Mouse (Mus musculus): ENCODE measurements at regions not wholly inside any gene's neighbourhood (a gene's known extent, or its start where the extent isn't known, plus 50 kb on each side); places are given as distances from the start of the nearest gene placed in this dataset.
A peak's percentile ranks its signal among the peaks of the same experiment; 100 is the strongest.

DNA sequence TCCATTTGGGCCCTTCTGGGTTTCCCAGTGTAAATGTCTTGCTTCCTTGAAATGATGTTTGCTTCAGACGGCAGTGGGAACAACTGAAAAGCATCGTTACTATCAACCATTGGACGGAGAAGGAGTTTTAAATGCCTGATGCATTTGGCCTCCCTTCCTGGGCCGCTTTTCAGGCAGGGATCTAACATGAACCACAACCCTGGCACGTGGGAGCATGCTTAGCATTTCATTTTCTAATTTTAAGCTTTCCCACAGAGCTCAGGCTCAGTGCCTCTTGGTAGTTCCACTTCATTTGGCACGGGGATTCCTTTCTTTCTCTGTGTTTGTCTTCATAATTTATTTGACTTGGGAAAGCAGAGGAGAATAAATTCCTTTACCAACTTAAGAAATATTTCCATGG is 406.6 kb upstream of the Nbea start:
- ATAC-seq (replicated peaks), result no peak
- no peaks in the 10 kb centered on the region for H3K36me3 ChIP-seq
- no peak overlapping the region for H3K4me3 ChIP-seq
- H3K9me3 ChIP-seq, result no peaks in the 10 kb centered on the region
- 65% methylated on average over 6 of the region's 6 CpGs for WGBS
- no peaks in the 10 kb centered on the region for H3K27me3 ChIP-seq
- no peak overlapping the region for H3K27ac ChIP-seq (replicated peaks)
- no peak overlapping the region for H3K9ac ChIP-seq (replicated peaks)
- H3K4me2 ChIP-seq (replicated peaks), result no peak overlapping the region
- no peaks in the 10 kb centered on the region for H3K4me1 ChIP-seq

DNA sequence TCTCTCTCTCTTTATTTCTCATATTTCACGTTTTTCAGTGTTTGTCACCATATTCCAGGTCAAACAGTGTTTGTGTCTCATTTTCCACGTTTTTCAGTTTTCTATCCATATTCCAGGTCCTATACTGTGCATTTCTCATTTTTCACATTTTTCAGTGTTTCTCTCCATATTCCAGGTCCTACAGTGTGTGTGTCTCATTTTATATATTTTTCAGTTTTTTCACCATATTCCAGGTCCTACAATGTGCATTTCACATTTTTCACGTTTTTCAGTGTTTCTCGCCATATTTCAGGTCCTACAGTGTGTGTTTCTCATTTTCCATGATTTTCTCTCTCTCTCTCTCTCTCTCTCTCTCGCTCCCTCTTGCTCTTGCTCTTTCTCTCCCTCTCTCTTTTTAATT is 391.9 kb upstream of the Nbea start:
- Histone ChIP-seq H3K4me2 (replicated peaks) (no peak overlapping the region), H3K27me3 (no peaks in the 10 kb centered on the region), H3K9ac (replicated peaks) (no peak overlapping the region), H3K9me3 (no peaks in the 10 kb centered on the region), H3K4me1 (no peaks in the 10 kb centered on the region), H3K36me3 (no peaks in the 10 kb centered on the region), H3K4me3 (no peak overlapping the region), H3K27ac (replicated peaks) (no peak overlapping the region)
- no peak for ATAC-seq (replicated peaks)
- WGBS, result 62% methylated on average over 5 of the region's 5 CpGs

DNA sequence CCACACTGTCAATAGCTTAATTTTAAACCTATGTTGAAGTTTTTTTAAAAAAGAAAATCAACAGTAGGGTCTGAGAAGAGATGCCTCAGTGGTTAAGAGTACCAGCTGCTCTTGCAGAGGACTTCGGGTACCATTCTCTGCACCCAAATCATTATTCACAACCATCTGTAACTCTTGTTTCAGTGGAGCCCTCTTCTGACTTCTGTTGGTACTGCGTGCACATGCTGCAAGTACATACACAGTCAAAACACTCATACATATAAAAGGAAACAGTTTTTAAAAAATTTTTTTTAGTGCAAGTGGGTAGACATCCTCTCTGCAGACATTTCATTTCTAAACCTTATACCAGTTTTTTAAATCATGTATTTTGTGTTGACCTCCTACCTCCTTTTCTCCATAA is 352.7 kb upstream of the Nbea start:
- no peak for ATAC-seq (replicated peaks)
- H3K27me3 ChIP-seq, result no peaks in the 10 kb centered on the region
- H3K36me3 ChIP-seq, result no peaks in the 10 kb centered on the region
- H3K27ac ChIP-seq (replicated peaks), result no peak overlapping the region
- H3K9ac ChIP-seq (replicated peaks), result no peak overlapping the region
- no peak overlapping the region for H3K4me3 ChIP-seq
- no peaks in the 10 kb centered on the region for H3K9me3 ChIP-seq
- H3K4me2 ChIP-seq (replicated peaks), result no peak overlapping the region
- H3K4me1 ChIP-seq, result no peaks in the 10 kb centered on the region
- WGBS, result 89% methylated on average over 2 of the region's 2 CpGs

DNA sequence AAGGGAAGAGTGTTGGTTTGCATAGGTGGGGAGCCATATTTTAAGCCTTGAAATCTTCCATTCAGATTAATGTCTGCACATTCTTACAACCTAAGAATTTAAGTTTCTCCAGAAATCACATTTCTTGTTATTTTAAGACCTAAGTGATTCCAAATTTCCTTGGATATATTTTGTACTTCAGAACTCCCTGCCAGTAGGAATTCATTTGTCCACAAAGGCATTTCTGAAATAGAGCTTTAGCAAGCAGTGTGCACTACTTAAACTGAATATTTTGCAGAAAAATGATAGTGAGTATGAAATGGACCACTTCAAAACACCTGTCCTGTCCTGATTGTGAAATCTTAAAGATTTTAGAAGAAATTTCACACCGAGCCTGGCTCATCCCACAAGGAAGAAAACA is 320.9 kb upstream of the Nbea start:
- H3K36me3 ChIP-seq, result no peaks in the 10 kb centered on the region
- no peak overlapping the region for H3K27ac ChIP-seq (replicated peaks)
- H3K27me3 ChIP-seq, result no peaks in the 10 kb centered on the region
- H3K4me1 ChIP-seq, result no peaks in the 10 kb centered on the region
- ATAC-seq (replicated peaks), result no peak
- H3K4me2 ChIP-seq (replicated peaks), result no peak overlapping the region
- no peaks in the 10 kb centered on the region for H3K9me3 ChIP-seq
- no peak overlapping the region for H3K9ac ChIP-seq (replicated peaks)
- 87% methylated on average over 1 of the region's 1 CpGs for WGBS
- no peak overlapping the region for H3K4me3 ChIP-seq

DNA sequence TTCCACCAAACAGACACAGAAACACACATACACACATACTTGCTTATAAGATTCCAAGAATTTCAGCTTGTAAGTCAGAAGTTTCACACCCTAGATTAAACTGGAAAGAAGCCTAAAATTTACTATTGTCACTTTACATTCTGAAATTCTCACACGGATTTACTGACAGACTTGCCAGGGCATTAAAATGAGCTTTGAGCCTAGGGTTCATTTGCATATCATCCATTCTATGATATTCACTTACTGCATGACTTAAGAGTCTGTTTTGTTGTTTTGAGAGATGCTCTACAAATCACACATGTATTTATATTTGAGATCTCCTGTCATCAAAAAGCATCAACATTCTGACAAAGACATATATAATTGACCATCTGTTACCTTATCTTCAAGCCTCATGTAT is 315.8 kb upstream of the Nbea start:
- 32% methylated on average over 1 of the region's 1 CpGs for WGBS
- Histone ChIP-seq H3K27ac (replicated peaks) (peak overlapping the region; percentile 46; the same call in 1 of the 2 replicates), H3K4me1 (no peaks in the 10 kb centered on the region), H3K27me3 (no peaks in the 10 kb centered on the region), H3K9ac (replicated peaks) (no peak overlapping the region), H3K36me3 (no peaks in the 10 kb centered on the region), H3K9me3 (no peaks in the 10 kb centered on the region), H3K4me3 (no peak overlapping the region), H3K4me2 (replicated peaks) (no peak overlapping the region)
- peak; percentile 74; the same call in 1 of the 2 replicates for ATAC-seq (replicated peaks)

DNA sequence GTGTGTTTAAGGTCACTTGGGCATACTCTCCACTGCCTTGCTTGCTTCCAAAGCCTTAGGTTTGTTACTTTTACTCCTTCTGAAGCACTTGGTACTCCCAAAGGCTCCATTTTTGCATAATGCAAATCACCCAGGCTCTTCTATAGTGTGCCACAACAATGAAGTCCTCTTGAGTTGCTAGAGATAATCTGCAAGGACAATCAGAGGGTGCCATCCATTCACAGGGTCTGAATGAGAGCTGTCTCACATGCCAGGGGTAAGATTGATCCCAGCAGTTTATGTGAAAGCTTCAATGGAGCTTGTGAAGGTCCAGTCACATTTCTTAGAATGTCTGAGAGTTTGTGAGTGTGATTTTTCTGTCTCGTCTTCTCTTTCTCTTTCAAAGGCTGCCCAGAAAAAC is 310.4 kb upstream of the Nbea start:
- no peaks in the 10 kb centered on the region for H3K36me3 ChIP-seq
- no peak overlapping the region for H3K4me2 ChIP-seq (replicated peaks)
- no peaks in the 10 kb centered on the region for H3K9me3 ChIP-seq
- H3K4me3 ChIP-seq, result no peak overlapping the region
- no peak overlapping the region for H3K9ac ChIP-seq (replicated peaks)
- WGBS, result 14% methylated on average over 1 of the region's 1 CpGs
- ATAC-seq (replicated peaks), result no peak
- H3K4me1 ChIP-seq, result 0 out of 2 replicates have a peak, but pooled peaks cover 5% of the 10 kb centered on the region
- no peak overlapping the region for H3K27ac ChIP-seq (replicated peaks)
- H3K27me3 ChIP-seq, result no peaks in the 10 kb centered on the region

DNA sequence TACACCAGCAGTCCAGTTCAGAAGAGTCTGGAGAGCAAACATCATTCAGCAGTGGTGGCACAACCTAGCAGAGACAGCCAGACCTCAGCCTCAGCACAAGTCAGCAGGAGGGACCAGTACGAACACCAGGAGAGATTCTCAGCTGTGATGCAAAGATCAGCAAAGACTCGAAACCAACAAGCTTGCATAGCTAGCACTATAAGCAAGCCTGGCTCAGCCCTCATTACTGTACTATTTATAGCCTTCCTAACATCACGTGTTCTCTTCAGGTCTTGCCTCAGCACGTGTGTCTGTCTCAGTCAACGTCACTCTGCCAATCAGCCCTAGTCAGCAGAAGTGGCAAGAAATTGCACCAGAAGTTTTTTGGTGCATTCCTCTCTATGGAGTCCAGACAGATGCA is 305.7 kb upstream of the Nbea start:
- no peaks in the 10 kb centered on the region for H3K36me3 ChIP-seq
- no peaks in the 10 kb centered on the region for H3K9me3 ChIP-seq
- WGBS, result 61% methylated on average over 5 of the region's 5 CpGs
- H3K27ac ChIP-seq (replicated peaks), result no peak overlapping the region
- H3K9ac ChIP-seq (replicated peaks), result no peak overlapping the region
- ATAC-seq (replicated peaks), result no peak
- no peak overlapping the region for H3K4me2 ChIP-seq (replicated peaks)
- H3K4me3 ChIP-seq, result no peak overlapping the region
- H3K4me1 ChIP-seq, result peaks cover 19% of the 10 kb centered on the region
- H3K27me3 ChIP-seq, result no peaks in the 10 kb centered on the region

DNA sequence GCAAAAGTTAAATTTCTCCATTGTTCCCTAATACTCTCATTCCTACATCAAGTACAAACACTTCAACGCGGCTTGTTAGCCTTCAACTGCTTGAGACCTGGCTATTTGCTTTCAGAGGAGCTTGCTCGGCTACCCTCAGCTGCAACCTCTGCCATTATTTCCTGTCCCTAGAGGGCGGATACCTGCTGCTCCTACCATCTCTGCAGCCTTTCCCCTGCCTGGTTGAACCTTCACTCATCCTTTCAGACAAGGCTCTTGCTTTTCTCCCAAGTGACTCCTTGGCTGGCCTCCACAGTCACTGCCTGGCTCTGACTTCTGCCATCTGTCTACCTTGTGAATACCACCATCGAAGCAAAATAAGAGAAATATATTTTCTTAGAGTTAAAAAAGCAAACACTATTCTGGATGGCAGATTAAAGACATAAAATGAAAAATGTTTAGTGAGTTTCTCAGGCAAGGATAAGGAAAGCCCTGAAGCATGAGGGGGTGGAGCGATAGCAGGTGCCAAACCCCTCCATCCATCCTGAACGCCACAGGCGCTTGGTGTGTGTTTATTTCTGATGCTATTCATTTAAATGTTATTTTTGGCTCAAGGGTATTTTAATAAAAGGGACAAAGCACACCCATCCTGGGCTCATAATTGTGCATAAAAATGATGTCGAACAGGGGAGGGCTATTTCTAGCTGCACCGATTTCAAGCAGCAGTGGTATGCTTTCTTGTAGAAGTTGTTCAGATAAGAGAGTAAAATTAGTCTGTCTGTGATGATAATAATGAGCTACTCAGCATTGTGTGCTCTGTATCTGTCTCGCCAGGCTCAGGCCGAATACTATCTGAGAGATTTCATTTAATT is 302.3 kb upstream of the Nbea start:
- no peak overlapping the region for H3K4me3 ChIP-seq
- peak overlapping the region; percentile 58 for H3K27ac ChIP-seq (replicated peaks)
- ATAC-seq (replicated peaks), result peak; percentile 26; the same call in 1 of the 2 replicates
- H3K4me2 ChIP-seq (replicated peaks), result no peak overlapping the region
- no peaks in the 10 kb centered on the region for H3K36me3 ChIP-seq
- no peaks in the 10 kb centered on the region for H3K9me3 ChIP-seq
- peaks cover 14% of the 10 kb centered on the region for H3K4me1 ChIP-seq
- no peaks in the 10 kb centered on the region for H3K27me3 ChIP-seq
- WGBS, result 50% methylated on average over 12 of the region's 12 CpGs
- H3K9ac ChIP-seq (replicated peaks), result no peak overlapping the region

DNA sequence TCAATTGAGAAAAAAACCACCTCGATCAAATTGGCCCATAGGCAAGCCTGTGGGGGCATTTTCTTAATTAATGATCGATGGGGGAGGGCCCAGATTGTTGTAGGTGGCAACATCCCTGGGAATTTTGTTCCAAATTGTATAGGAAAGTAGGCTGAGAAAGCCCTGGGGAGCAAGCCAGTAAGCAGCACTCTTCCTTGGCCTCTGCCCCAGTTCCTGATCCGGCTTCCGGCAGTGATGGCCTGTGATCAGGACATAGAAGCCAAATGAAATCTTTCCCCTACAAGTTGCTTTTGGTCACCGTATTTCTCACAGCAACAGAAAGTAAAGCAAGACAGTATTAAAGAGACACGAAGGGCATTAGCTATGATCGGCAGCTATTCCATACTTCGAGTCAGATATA is 300.6 kb upstream of the Nbea start:
- Histone ChIP-seq H3K36me3 (no peaks in the 10 kb centered on the region), H3K4me3 (no peak overlapping the region), H3K9ac (replicated peaks) (no peak overlapping the region), H3K4me2 (replicated peaks) (no peak overlapping the region), H3K9me3 (no peaks in the 10 kb centered on the region), H3K27ac (replicated peaks) (no peak overlapping the region), H3K27me3 (no peaks in the 10 kb centered on the region), H3K4me1 (peaks cover 14% of the 10 kb centered on the region)
- 85% methylated on average over 8 of the region's 8 CpGs for WGBS
- no peak for ATAC-seq (replicated peaks)

DNA sequence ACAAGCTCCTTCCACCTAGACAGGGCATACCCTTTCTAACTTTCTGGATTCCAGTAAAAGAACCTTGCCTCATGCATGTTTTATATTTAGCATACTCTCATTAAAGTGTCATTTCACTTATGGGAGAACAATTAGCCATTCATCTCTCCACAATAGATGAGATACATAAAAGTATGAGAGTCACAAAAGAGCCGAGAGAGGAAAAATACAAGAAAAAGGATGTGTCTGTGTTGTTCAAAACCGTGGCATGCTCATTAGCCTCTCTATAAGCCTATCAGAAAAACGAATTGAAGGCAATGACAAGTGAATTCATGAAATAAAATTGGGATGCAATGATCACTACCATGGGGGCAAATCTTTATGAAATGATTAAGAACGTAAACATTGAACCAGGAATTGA is 299.9 kb upstream of the Nbea start:
- no peaks in the 10 kb centered on the region for H3K9me3 ChIP-seq
- H3K9ac ChIP-seq (replicated peaks), result no peak overlapping the region
- ATAC-seq (replicated peaks), result 0 out of 2 replicates have a peak, but pooled peaks have one; percentile 18
- H3K4me1 ChIP-seq, result peaks cover 15% of the 10 kb centered on the region
- no peaks in the 10 kb centered on the region for H3K36me3 ChIP-seq
- H3K4me3 ChIP-seq, result no peak overlapping the region
- no peaks in the 10 kb centered on the region for H3K27me3 ChIP-seq
- H3K4me2 ChIP-seq (replicated peaks), result no peak overlapping the region
- H3K27ac ChIP-seq (replicated peaks), result no peak overlapping the region
- WGBS, result 53% methylated on average over 4 of the region's 4 CpGs

DNA sequence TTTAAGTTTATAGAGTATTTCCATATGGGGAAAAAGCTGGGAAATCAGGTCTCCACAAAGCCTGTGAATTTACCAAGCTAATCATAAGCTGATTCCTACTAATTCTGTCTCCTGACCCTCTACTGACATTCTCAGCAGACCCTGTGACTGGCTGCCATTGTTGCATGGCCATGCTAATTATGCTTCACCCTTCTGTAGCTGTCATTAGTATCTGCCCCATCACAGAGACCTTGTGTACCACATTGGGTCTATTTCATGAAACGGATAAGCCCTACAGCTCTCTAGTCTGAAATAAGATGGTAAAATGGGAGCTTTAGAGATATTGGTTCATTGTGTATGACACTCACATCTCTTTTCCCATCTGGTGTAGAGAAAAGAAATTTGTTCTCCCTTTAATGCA is 296.0 kb upstream of the Nbea start:
- no peaks in the 10 kb centered on the region for H3K9me3 ChIP-seq
- peaks cover 32% of the 10 kb centered on the region for H3K4me1 ChIP-seq
- no peak overlapping the region for H3K27ac ChIP-seq (replicated peaks)
- ATAC-seq (replicated peaks), result no peak
- no peaks in the 10 kb centered on the region for H3K36me3 ChIP-seq
- H3K4me2 ChIP-seq (replicated peaks), result no peak overlapping the region
- no peak overlapping the region for H3K9ac ChIP-seq (replicated peaks)
- no peaks in the 10 kb centered on the region for H3K27me3 ChIP-seq
- H3K4me3 ChIP-seq, result no peak overlapping the region
- 38% methylated on average over 1 of the region's 1 CpGs for WGBS

DNA sequence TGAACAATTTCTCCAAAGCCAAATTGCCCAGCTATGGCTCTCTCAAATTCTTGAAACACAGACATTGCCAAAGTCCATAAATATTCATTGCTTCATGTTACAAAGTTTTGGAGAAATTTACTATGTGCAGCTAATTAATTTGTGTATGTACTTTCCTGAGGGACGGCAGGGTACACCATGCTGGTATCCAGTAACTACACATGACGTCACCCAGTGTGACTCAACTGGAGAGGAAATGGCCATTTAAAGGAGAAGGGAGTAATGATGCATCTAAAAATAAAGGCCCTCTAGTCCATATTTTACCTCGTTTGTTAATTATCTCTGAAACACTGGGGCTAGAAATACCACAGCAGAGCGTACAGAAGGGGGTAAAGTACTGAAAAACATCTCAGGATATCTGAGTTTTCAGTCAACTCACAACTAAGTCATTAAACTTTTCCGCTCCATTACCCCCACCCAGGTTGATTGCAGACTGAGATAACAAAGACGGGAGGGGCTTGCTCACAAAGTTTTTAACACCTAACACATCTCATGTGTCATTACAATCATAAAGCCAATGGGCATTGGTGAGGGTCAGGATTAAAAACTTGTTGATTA is 295.1 kb upstream of the Nbea start:
- no peak overlapping the region for H3K9ac ChIP-seq (replicated peaks)
- no peak overlapping the region for H3K4me2 ChIP-seq (replicated peaks)
- no peaks in the 10 kb centered on the region for H3K9me3 ChIP-seq
- peaks cover 32% of the 10 kb centered on the region for H3K4me1 ChIP-seq
- no peaks in the 10 kb centered on the region for H3K27me3 ChIP-seq
- WGBS, result 31% methylated on average over 6 of the region's 6 CpGs
- H3K27ac ChIP-seq (replicated peaks), result no peak overlapping the region
- ATAC-seq (replicated peaks), result no peak
- H3K36me3 ChIP-seq, result no peaks in the 10 kb centered on the region
- no peak overlapping the region for H3K4me3 ChIP-seq
